Mouse (Mus musculus): ENCODE measurements around the gene Rab40c. TPM values are rescaled to one million over a fixed set of nuclear protein-coding genes. Genes with fewer than 3 reads are reported as not detected.

Gene Rab40c
- polyA plus RNA-seq, 1 experiment = 34.8 TPM

- no peak for DNase-seq
Measured at GRCm38 (mm10) chr17:25916931-25917647, 2.4 kb downstream of the Rab40c start.

GRCm38 (mm10) chr17:25914295-25914694 is 5.2 kb downstream of the Rab40c start:
- no peaks in the 10 kb centered on the region for H3K27me3 ChIP-seq (replicated peaks; ENCODE audit: control insufficient read depth, insufficient read depth, low read length)
- no peak overlapping the region for H3K4me3 ChIP-seq (ENCODE audit: insufficient read depth, low read depth, low read length)
- no peaks in the 10 kb centered on the region for H3K36me3 ChIP-seq (ENCODE audit: control insufficient read depth, insufficient read depth, low read length)
- peaks cover 30% of the 10 kb centered on the region for H3K4me1 ChIP-seq (ENCODE audit: control insufficient read depth, insufficient read depth, low read length)
- H3K27ac ChIP-seq (ENCODE audit: insufficient read depth, low read depth, low read length) = peak overlapping the region; percentile 43
- TF ChIP-seq CTCF (conservative IDR thresholded peaks at IDR 0.05; ENCODE audit: insufficient read depth, insufficient read length, low read depth, low read length) (no peak), POLR2A (IDR thresholded peaks at IDR 0.05; ENCODE audit: low read depth, low read length) (no peak)
- no peak for DNase-seq
- WGBS = 66% methylated on average over 4 of the region's 4 CpGs

More at GRCm38 (mm10) chr17:25916931-25917647, 2.4 kb downstream of the Rab40c start:
- H3K36me3 ChIP-seq (ENCODE audit: control insufficient read depth, insufficient read depth, low read length) = no peaks in the 10 kb centered on the region
- H3K27me3 ChIP-seq (replicated peaks; ENCODE audit: control insufficient read depth, insufficient read depth, low read length) = no peaks in the 10 kb centered on the region
- no peak overlapping the region for H3K4me3 ChIP-seq (ENCODE audit: insufficient read depth, low read depth, low read length)
- H3K27ac ChIP-seq (ENCODE audit: insufficient read depth, low read depth, low read length) = no peak overlapping the region
- H3K4me1 ChIP-seq (ENCODE audit: control insufficient read depth, insufficient read depth, low read length) = peaks cover 23% of the 10 kb centered on the region
- TF ChIP-seq CTCF (conservative IDR thresholded peaks at IDR 0.05; ENCODE audit: insufficient read depth, insufficient read length, low read depth, low read length) = no peak
- no peak for TF ChIP-seq POLR2A (IDR thresholded peaks at IDR 0.05; ENCODE audit: low read depth, low read length)
- WGBS = 73% methylated on average over 8 of the region's 8 CpGs

GRCm38 (mm10) chr17:25913877-25914275 is 5.7 kb downstream of the Rab40c start:
- peaks cover 30% of the 10 kb centered on the region for H3K4me1 ChIP-seq (ENCODE audit: control insufficient read depth, insufficient read depth, low read length)
- DNase-seq = peak; percentile 46
- WGBS = 38% methylated on average over 1 of the region's 1 CpGs
- no peaks in the 10 kb centered on the region for H3K27me3 ChIP-seq (replicated peaks; ENCODE audit: control insufficient read depth, insufficient read depth, low read length)
- no peaks in the 10 kb centered on the region for H3K36me3 ChIP-seq (ENCODE audit: control insufficient read depth, insufficient read depth, low read length)
- TF ChIP-seq POLR2A (IDR thresholded peaks at IDR 0.05; ENCODE audit: low read depth, low read length) = no peak
- no peak for TF ChIP-seq CTCF (conservative IDR thresholded peaks at IDR 0.05; ENCODE audit: insufficient read depth, insufficient read length, low read depth, low read length)
- peak overlapping the region; percentile 86 for H3K27ac ChIP-seq (ENCODE audit: insufficient read depth, low read depth, low read length)
- no peak overlapping the region for H3K4me3 ChIP-seq (ENCODE audit: insufficient read depth, low read depth, low read length)

GRCm38 (mm10) chr17:25913186-25913876 is 6.2 kb downstream of the Rab40c start:
- peak; percentile 54 for DNase-seq
- H3K4me1 ChIP-seq (ENCODE audit: control insufficient read depth, insufficient read depth, low read length) = peaks cover 25% of the 10 kb centered on the region
- H3K4me3 ChIP-seq (ENCODE audit: insufficient read depth, low read depth, low read length) = peak overlapping the region; percentile 20; the same call in 1 of the 2 replicates
- peak overlapping the region; percentile 86 for H3K27ac ChIP-seq (ENCODE audit: insufficient read depth, low read depth, low read length)
- no peaks in the 10 kb centered on the region for H3K27me3 ChIP-seq (replicated peaks; ENCODE audit: control insufficient read depth, insufficient read depth, low read length)
- no peak for TF ChIP-seq CTCF (conservative IDR thresholded peaks at IDR 0.05; ENCODE audit: insufficient read depth, insufficient read length, low read depth, low read length)
- no peak for TF ChIP-seq POLR2A (IDR thresholded peaks at IDR 0.05; ENCODE audit: low read depth, low read length)
- H3K36me3 ChIP-seq (ENCODE audit: control insufficient read depth, insufficient read depth, low read length) = no peaks in the 10 kb centered on the region
- WGBS = 47% methylated on average over 14 of the region's 14 CpGs

- Histone ChIP-seq H3K4me1 (ENCODE audit: control insufficient read depth, insufficient read depth, low read length) (peaks cover 25% of the 10 kb centered on the region), H3K27me3 (replicated peaks; ENCODE audit: control insufficient read depth, insufficient read depth, low read length) (no peaks in the 10 kb centered on the region), H3K36me3 (ENCODE audit: control insufficient read depth, insufficient read depth, low read length) (no peaks in the 10 kb centered on the region), H3K27ac (ENCODE audit: insufficient read depth, low read depth, low read length) (no peak overlapping the region), H3K4me3 (ENCODE audit: insufficient read depth, low read depth, low read length) (no peak overlapping the region)
- 64% methylated on average over 4 of the region's 4 CpGs for WGBS
- peak; percentile 63 for DNase-seq
- TF ChIP-seq CTCF (conservative IDR thresholded peaks at IDR 0.05; ENCODE audit: insufficient read depth, insufficient read length, low read depth, low read length) (no peak), POLR2A (IDR thresholded peaks at IDR 0.05; ENCODE audit: low read depth, low read length) (no peak)
Measured at GRCm38 (mm10) chr17:25911816-25912215, 7.7 kb downstream of the Rab40c start.

GRCm38 (mm10) chr17:25907640-25908039 is 11.9 kb downstream of the Rab40c start:
- no peak overlapping the region for H3K4me3 ChIP-seq (ENCODE audit: insufficient read depth, low read depth, low read length)
- DNase-seq = no peak
- no peaks in the 10 kb centered on the region for H3K27me3 ChIP-seq (replicated peaks; ENCODE audit: control insufficient read depth, insufficient read depth, low read length)
- peaks cover 10% of the 10 kb centered on the region for H3K4me1 ChIP-seq (ENCODE audit: control insufficient read depth, insufficient read depth, low read length)
- H3K36me3 ChIP-seq (ENCODE audit: control insufficient read depth, insufficient read depth, low read length) = no peaks in the 10 kb centered on the region
- WGBS = 82% methylated on average over 2 of the region's 2 CpGs
- no peak overlapping the region for H3K27ac ChIP-seq (ENCODE audit: insufficient read depth, low read depth, low read length)
- TF ChIP-seq CTCF (conservative IDR thresholded peaks at IDR 0.05; ENCODE audit: insufficient read depth, insufficient read length, low read depth, low read length) = no peak
- TF ChIP-seq POLR2A (IDR thresholded peaks at IDR 0.05; ENCODE audit: low read depth, low read length) = no peak

- Histone ChIP-seq H3K4me1 (ENCODE audit: control insufficient read depth, insufficient read depth, low read length) (no peaks in the 10 kb centered on the region), H3K4me3 (ENCODE audit: insufficient read depth, low read depth, low read length) (no peak overlapping the region), H3K27ac (ENCODE audit: insufficient read depth, low read depth, low read length) (no peak overlapping the region), H3K36me3 (ENCODE audit: control insufficient read depth, insufficient read depth, low read length) (no peaks in the 10 kb centered on the region), H3K27me3 (replicated peaks; ENCODE audit: control insufficient read depth, insufficient read depth, low read length) (no peaks in the 10 kb centered on the region)
- DNase-seq = no peak
- TF ChIP-seq CTCF (conservative IDR thresholded peaks at IDR 0.05; ENCODE audit: insufficient read depth, insufficient read length, low read depth, low read length) (no peak), POLR2A (IDR thresholded peaks at IDR 0.05; ENCODE audit: low read depth, low read length) (no peak)
- 90% methylated on average over 3 of the region's 3 CpGs for WGBS
Measured at GRCm38 (mm10) chr17:25903061-25903460, 16.5 kb downstream of the Rab40c start.
